Mouse (Mus musculus) embryonic facial prominence, embryonic 14.5 days (tissue): Measurements from ENCODE around the gene Slc28a2. TPM values are rescaled to one million over a fixed set of nuclear protein-coding genes. Genes with fewer than 3 reads are reported as not detected.
A peak's percentile ranks its signal among the peaks of the same experiment; 100 is the strongest.
"Not testable (repeated sequence)": the region's sequence is repeated elsewhere in the genome, so short reads cannot be mapped to it uniquely, and the experiment has no call there.

Experiments
- ATAC-seq: fragments of 200-750 bp; cut with Nextera tagmentation; 2 replicates; pipeline ENCODE4 v1.8.0; 2017; ENCODE audit warnings: low read depth, moderate number of reproducible peaks, moderate TSS enrichment
- DNase-seq: peaks from one replicate; pipeline ENCODE4 v3.0.0-alpha.2; 2015; ENCODE audit warnings: low spot score
- H3K27ac ChIP-seq: fragments of 300-500 bp; sonication (generic); replicated peaks from 2 replicates; pipeline ENCODE4 v1.5.1; 2014; ENCODE audit warnings: low read depth, mild to moderate bottlenecking, low read length, moderate library complexity
- H3K27me3 ChIP-seq: fragments of 300-500 bp; sonication (generic); replicated peaks from 2 replicates; pipeline ENCODE4 v1.6.1; 2014; ENCODE audit warnings: low read length; ENCODE audit not compliant: control insufficient read depth, insufficient read depth
- H3K36me3 ChIP-seq: fragments of 300-500 bp; sonication (generic); 2 replicates; pipeline ENCODE4 v1.6.1; 2014; ENCODE audit warnings: low read length, mixed read lengths; ENCODE audit not compliant: control insufficient read depth, insufficient read depth
- H3K4me1 ChIP-seq: fragments of 300-500 bp; sonication (generic); 2 replicates; pipeline ENCODE4 v1.6.1; 2014; ENCODE audit warnings: antibody characterized with exemption, low read length; ENCODE audit not compliant: control insufficient read depth, insufficient read depth
- H3K4me2 ChIP-seq: fragments of 300-500 bp; sonication (generic); 2 replicates; pipeline ENCODE4 v1.6.1; 2014; ENCODE audit warnings: low read depth, mild to moderate bottlenecking, low read length, moderate library complexity, mixed read lengths
- H3K4me3 ChIP-seq: fragments of 300-500 bp; sonication (generic); 2 replicates; pipeline ENCODE4 v1.5.1; 2014; ENCODE audit warnings: low read depth, mild to moderate bottlenecking, low read length
- H3K9ac ChIP-seq: fragments of 300-500 bp; sonication (generic); 2 replicates; pipeline ENCODE4 v1.6.1; 2014; ENCODE audit warnings: low read depth, mild to moderate bottlenecking, low read length, moderate library complexity, mixed read lengths
- H3K9me3 ChIP-seq: fragments of 300-500 bp; sonication (generic); 2 replicates; pipeline ENCODE4 v1.6.1; 2016; ENCODE audit warnings: low read length; ENCODE audit not compliant: control insufficient read depth
- WGBS: fragments of 180-500 bp; shearing (Covaris S2); extraction: QIAGEN DNeasy Blood & Tissue Kit; methylation state at CpG from one replicate; pipeline ENCODE4 v1.1.7; 2014; 5-methylcytosine and 5-hydroxymethylcytosine counted together
- polyA plus RNA-seq: library from polyadenylated mRNA; unstranded; fragments of >200 nt; fragmentation: Nextera tagmentation; extraction: Ambion mirVana; gene quantifications from 2 replicates; pipeline ENCODE4 v1.2.1, GENCODE M21; 2014

Slc28a2 gene
- polyA plus RNA-seq, 1 experiment from 2014 or later: 1.0 TPM

GRCm38 (mm10) chr2:122441000-122441933 is 15.0 kb downstream of the Slc28a2 start:
- ATAC-seq (no peak), DNase-seq (no peak)
- H3K27me3 ChIP-seq: no peaks in the 10 kb centered on the region
- no peak overlapping the region for H3K4me2 ChIP-seq
- WGBS: 82% methylated on average over 7 of the region's 7 CpGs
- no peaks in the 10 kb centered on the region for H3K9me3 ChIP-seq
- no peaks in the 10 kb centered on the region for H3K4me1 ChIP-seq
- H3K9ac ChIP-seq: no peak overlapping the region
- H3K4me3 ChIP-seq: no peak overlapping the region
- H3K27ac ChIP-seq: no peak overlapping the region
- H3K36me3 ChIP-seq: no peaks in the 10 kb centered on the region

- no peaks in the 10 kb centered on the region for H3K36me3 ChIP-seq
- H3K4me1 ChIP-seq: no peaks in the 10 kb centered on the region
- no peak overlapping the region for H3K9ac ChIP-seq
- no peak overlapping the region for H3K4me2 ChIP-seq
- ATAC-seq: no peak
- no peaks in the 10 kb centered on the region for H3K9me3 ChIP-seq
- no peak overlapping the region for H3K4me3 ChIP-seq
- WGBS: 81% methylated on average over 4 of the region's 4 CpGs
- H3K27ac ChIP-seq: no peak overlapping the region
- H3K27me3 ChIP-seq: no peaks in the 10 kb centered on the region
- DNase-seq: no peak
Measured at GRCm38 (mm10) chr2:122450351-122450750, 24.1 kb downstream of the Slc28a2 start.

- WGBS: 49% methylated on average over 2 of the region's 2 CpGs
- Histone ChIP-seq H3K4me2 (no peak overlapping the region), H3K4me1 (no peaks in the 10 kb centered on the region), H3K9me3 (no peaks in the 10 kb centered on the region), H3K27me3 (no peaks in the 10 kb centered on the region), H3K4me3 (no peak overlapping the region), H3K9ac (no peak overlapping the region), H3K36me3 (no peaks in the 10 kb centered on the region), H3K27ac (no peak overlapping the region)
- DNase-seq (no peak), ATAC-seq (no peak)
Measured at GRCm38 (mm10) chr2:122452426-122452825, 26.1 kb downstream of the Slc28a2 start.

GRCm38 (mm10) chr2:122466901-122467300 is 40.6 kb downstream of the Slc28a2 start:
- Histone ChIP-seq H3K36me3 (no peaks in the 10 kb centered on the region), H3K9me3 (no peaks in the 10 kb centered on the region), H3K9ac (peak overlapping the region; percentile 63), H3K4me3 (peak overlapping the region; percentile 54), H3K27ac (no peak overlapping the region), H3K4me1 (peaks cover 4% of the 10 kb centered on the region), H3K4me2 (peak overlapping the region; percentile 92), H3K27me3 (0 out of 2 replicates have a peak, but pooled peaks cover 3% of the 10 kb centered on the region)
- DNase-seq (peak; percentile 16), ATAC-seq (no peak)
- WGBS: 24% methylated on average over 11 of the region's 11 CpGs

- Histone ChIP-seq H3K36me3 (no peaks in the 10 kb centered on the region), H3K4me1 (peaks cover 4% of the 10 kb centered on the region), H3K9me3 (no peaks in the 10 kb centered on the region), H3K27me3 (0 out of 2 replicates have a peak, but pooled peaks cover 3% of the 10 kb centered on the region), H3K9ac (peak overlapping the region; percentile 63), H3K4me2 (peak overlapping the region; percentile 92), H3K27ac (no peak overlapping the region), H3K4me3 (peak overlapping the region; percentile 54)
- under 1% methylated on average over 12 of the region's 46 CpGs for whole genome bisulfite sequencing
- peak; percentile 100 for ATAC-seq
- peak; percentile 95 for DNase-seq
Measured at GRCm38 (mm10) chr2:122467351-122468013, 41.2 kb downstream of the Slc28a2 start.

- no peak for DNase-seq
- Histone ChIP-seq H3K4me2 (no peak overlapping the region), H3K9me3 (no peaks in the 10 kb centered on the region), H3K27ac (no peak overlapping the region), H3K36me3 (no peaks in the 10 kb centered on the region), H3K4me1 (peaks cover 4% of the 10 kb centered on the region), H3K4me3 (no peak overlapping the region), H3K9ac (no peak overlapping the region), H3K27me3 (0 out of 2 replicates have a peak, but pooled peaks cover 3% of the 10 kb centered on the region)
- no peak for ATAC-seq
- 89% methylated on average over 3 of the region's 3 CpGs for WGBS
Measured at GRCm38 (mm10) chr2:122469221-122469620, 42.9 kb downstream of the Slc28a2 start.

- Histone ChIP-seq H3K4me3 (no peak overlapping the region), H3K9me3 (no peaks in the 10 kb centered on the region), H3K27me3 (no peaks in the 10 kb centered on the region), H3K4me1 (no peaks in the 10 kb centered on the region), H3K9ac (no peak overlapping the region), H3K36me3 (no peaks in the 10 kb centered on the region), H3K4me2 (no peak overlapping the region), H3K27ac (no peak overlapping the region)
- ATAC-seq (no peak), DNase-seq (no peak)
Measured at GRCm38 (mm10) chr2:122476585-122476984, 50.3 kb downstream of the Slc28a2 start.

GRCm38 (mm10) chr2:122483787-122484186 is 57.5 kb downstream of the Slc28a2 start:
- H3K4me3 ChIP-seq, H3K36me3 ChIP-seq, H3K9ac ChIP-seq, DNase-seq, H3K9me3 ChIP-seq, H3K27me3 ChIP-seq, ATAC-seq, H3K4me1 ChIP-seq, H3K4me2 ChIP-seq, H3K27ac ChIP-seq: not testable (repeated sequence)
- WGBS: 58% methylated on average over 1 of the region's 1 CpGs
